Mouse (Mus musculus) liver, embryonic 16.5 days (tissue): ENCODE results near the gene Pla2g4b. TPM values are rescaled to one million over a fixed set of nuclear protein-coding genes. Genes with fewer than 3 reads are reported as not detected.

ENCODE experiments used
- ATAC-seq: fragments of 200-750 bp; cut with Nextera tagmentation; 2 replicates; pipeline ENCODE4 v1.8.0; 2017; ENCODE audit warnings: low read depth, mild to moderate bottlenecking, moderate number of reproducible peaks, moderate library complexity
- H3K27ac ChIP-seq: fragments of 300-500 bp; sonication (generic); 2 replicates; pipeline ENCODE4 v1.5.1; 2014; ENCODE audit warnings: mild to moderate bottlenecking, low read length
- H3K27me3 ChIP-seq: fragments of 300-500 bp; sonication (generic); 2 replicates; pipeline ENCODE4 v1.6.1; 2014; ENCODE audit warnings: low read depth, low read length, mixed read lengths; ENCODE audit not compliant: control insufficient read depth, insufficient read depth
- H3K36me3 ChIP-seq: fragments of 300-500 bp; sonication (generic); 2 replicates; pipeline ENCODE4 v1.6.1; 2014; ENCODE audit warnings: mild to moderate bottlenecking; ENCODE audit not compliant: control insufficient read depth, insufficient read depth
- H3K4me1 ChIP-seq: fragments of 300-500 bp; sonication (generic); 2 replicates; pipeline ENCODE4 v1.6.1; 2014; ENCODE audit warnings: low read depth, low read length, mixed read lengths; ENCODE audit not compliant: control insufficient read depth
- H3K4me2 ChIP-seq: fragments of 300-500 bp; sonication (generic); 2 replicates; pipeline ENCODE4 v1.6.1; 2014; ENCODE audit warnings: low read depth, low read length, mixed read lengths
- H3K4me3 ChIP-seq: fragments of 300-500 bp; sonication (generic); 2 replicates; pipeline ENCODE4 v1.5.1; 2014; ENCODE audit warnings: low read depth, mild to moderate bottlenecking, low read length
- H3K9ac ChIP-seq: fragments of 300-500 bp; sonication (generic); 2 replicates; pipeline ENCODE4 v1.6.1; 2014; ENCODE audit warnings: low read depth, low read length
- H3K9me3 ChIP-seq: fragments of 300-500 bp; sonication (generic); replicated peaks from 2 replicates; pipeline ENCODE4 v1.6.1; 2016; ENCODE audit warnings: low read length; ENCODE audit not compliant: control insufficient read depth
- WGBS: fragments of 180-500 bp; shearing (Covaris S2); extraction: QIAGEN DNeasy Blood & Tissue Kit; methylation state at CpG from one replicate; pipeline ENCODE4 v1.1.7; 2014; ENCODE audit not compliant: insufficient replicate concordance; 5-methylcytosine and 5-hydroxymethylcytosine counted together
- polyA plus RNA-seq: library from polyadenylated mRNA; unstranded; fragments of >200 nt; fragmentation: Nextera tagmentation; extraction: Ambion mirVana; gene quantifications from 2 replicates; pipeline ENCODE4 v1.2.1, GENCODE M21; 2015

The Pla2g4b gene
- polyA plus RNA-seq, 1 experiment from 2014 or later: 0.13 TPM

DNA sequence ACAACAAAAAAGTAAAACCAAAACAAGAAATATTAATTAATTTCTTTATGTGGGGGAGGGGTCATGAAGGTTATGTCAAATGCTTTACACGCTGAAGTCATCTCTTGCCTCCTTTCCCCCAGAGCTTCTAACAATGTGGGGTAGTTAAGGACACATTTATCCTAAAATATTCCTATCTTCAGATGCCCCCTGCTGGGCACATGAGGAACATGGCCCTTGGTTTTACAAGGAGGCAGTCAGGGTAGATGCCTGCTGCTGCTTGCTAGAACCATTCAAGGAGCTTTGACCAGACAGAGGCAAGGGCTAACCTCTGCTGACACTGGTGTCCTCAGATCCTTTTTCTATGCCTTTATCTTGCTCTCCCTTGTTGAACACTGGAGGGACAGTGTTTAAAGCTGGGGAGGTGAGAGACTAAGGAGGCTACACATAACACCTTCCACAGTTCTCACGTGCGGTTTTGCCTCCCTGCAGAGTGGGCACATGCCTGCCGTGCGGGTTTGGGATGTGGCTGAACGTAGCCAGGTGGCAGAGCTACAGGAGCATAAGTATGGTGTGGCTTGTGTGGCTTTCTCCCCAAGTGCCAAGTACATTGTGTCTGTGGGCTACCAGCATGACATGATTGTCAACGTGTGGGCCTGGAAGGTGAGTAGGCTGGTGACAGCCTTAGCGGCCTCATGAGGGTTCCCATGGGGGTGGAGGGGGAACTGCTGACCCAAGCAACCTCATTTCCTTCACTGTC, 21.6 kb upstream of the Pla2g4b start:
- 73% methylated on average over 8 of the region's 8 CpGs for WGBS
- peaks cover 4% of the 10 kb centered on the region; the same call in 1 of the 2 replicates for H3K4me1 ChIP-seq
- H3K27me3 ChIP-seq: no peaks in the 10 kb centered on the region
- no peak overlapping the region for H3K4me3 ChIP-seq
- no peak overlapping the region for H3K27ac ChIP-seq
- H3K4me2 ChIP-seq: no peak overlapping the region
- no peaks in the 10 kb centered on the region for H3K9me3 ChIP-seq
- no peak for ATAC-seq
- no peak overlapping the region for H3K9ac ChIP-seq
- no peaks in the 10 kb centered on the region for H3K36me3 ChIP-seq

- Histone ChIP-seq H3K9me3 (no peaks in the 10 kb centered on the region), H3K9ac (no peak overlapping the region), H3K27ac (no peak overlapping the region), H3K4me2 (no peak overlapping the region), H3K4me1 (peaks cover 4% of the 10 kb centered on the region; the same call in 1 of the 2 replicates), H3K36me3 (no peaks in the 10 kb centered on the region), H3K4me3 (no peak overlapping the region), H3K27me3 (no peaks in the 10 kb centered on the region)
- 56% methylated on average over 13 of the region's 13 CpGs for WGBS
- no peak for ATAC-seq
These were observed 20.3 kb upstream of the Pla2g4b start for GRCm38 (mm10) chr2:120012924-120013323.

DNA sequence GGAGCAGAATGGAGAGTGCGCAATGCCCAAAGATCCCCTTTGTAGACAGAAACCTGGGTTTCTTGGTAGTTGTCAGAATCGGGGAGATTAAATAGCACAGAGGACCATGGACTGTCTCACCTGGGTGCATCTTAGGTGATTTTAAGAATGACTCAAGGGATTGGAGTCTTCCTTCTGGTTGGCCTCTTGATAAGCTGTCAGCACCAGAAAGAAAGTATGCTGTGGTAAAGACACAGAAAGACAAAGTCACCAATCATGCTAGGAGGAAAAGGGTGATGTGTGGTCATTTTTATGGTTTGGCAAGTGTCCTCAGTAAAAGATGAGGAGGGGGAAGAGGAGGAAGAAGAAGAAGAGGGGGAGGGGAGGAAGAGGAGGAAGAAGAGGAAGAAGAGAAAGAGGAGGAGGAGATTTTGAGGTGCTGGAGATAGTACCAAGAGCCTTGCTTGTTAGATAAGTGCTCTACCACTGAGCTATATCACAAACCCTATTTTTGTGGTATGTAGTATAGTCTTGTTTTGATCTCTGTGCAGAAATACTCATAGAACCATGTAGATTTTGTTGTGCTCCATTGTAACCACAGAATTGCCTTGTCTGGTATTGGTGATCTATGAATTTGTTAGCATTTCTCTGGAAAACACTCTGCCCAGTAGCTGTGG, 19.3 kb upstream of the Pla2g4b start:
- Histone ChIP-seq H3K4me1 (peaks cover 4% of the 10 kb centered on the region; the same call in 1 of the 2 replicates), H3K9me3 (no peaks in the 10 kb centered on the region), H3K4me3 (no peak overlapping the region), H3K27ac (no peak overlapping the region), H3K27me3 (no peaks in the 10 kb centered on the region), H3K9ac (no peak overlapping the region), H3K4me2 (no peak overlapping the region), H3K36me3 (no peaks in the 10 kb centered on the region)
- WGBS: 87% methylated on average over 2 of the region's 2 CpGs
- ATAC-seq: no peak

- Histone ChIP-seq H3K4me1 (peaks cover 4% of the 10 kb centered on the region; the same call in 1 of the 2 replicates), H3K27ac (no peak overlapping the region)
These were observed 17.3 kb upstream of the Pla2g4b start for GRCm38 (mm10) chr2:120015882-120016281.

DNA sequence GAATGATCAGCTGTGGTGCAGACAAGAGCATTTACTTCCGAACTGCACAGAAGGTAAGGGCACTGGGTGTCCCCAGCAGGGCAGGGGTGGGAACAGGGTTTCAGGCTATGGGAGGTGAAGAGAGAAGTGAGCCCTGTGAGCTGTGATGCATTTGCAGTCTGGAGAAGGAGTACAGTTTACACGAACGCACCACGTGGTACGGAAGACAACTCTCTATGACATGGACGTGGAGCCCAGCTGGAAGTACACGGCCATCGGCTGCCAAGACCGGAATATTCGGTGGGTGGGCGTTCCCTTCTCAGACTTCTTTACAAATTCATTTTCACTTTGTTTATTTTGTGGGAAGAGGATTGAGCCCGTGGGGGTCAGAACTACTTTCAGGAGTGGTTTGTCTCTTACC, 15.6 kb upstream of the Pla2g4b start:
- ATAC-seq: no peak
- H3K4me2 ChIP-seq: no peak overlapping the region
- no peak overlapping the region for H3K4me3 ChIP-seq
- H3K9me3 ChIP-seq: no peaks in the 10 kb centered on the region
- 85% methylated on average over 12 of the region's 12 CpGs for WGBS
- no peaks in the 10 kb centered on the region for H3K36me3 ChIP-seq
- H3K27me3 ChIP-seq: no peaks in the 10 kb centered on the region
- no peak overlapping the region for H3K27ac ChIP-seq
- no peak overlapping the region for H3K9ac ChIP-seq
- peaks cover 4% of the 10 kb centered on the region; the same call in 1 of the 2 replicates for H3K4me1 ChIP-seq

More at GRCm38 (mm10) chr2:120015882-120016281, 17.3 kb upstream of the Pla2g4b start:
- H3K4me3 ChIP-seq: no peak overlapping the region
- H3K9me3 ChIP-seq: no peaks in the 10 kb centered on the region
- 0 out of 2 replicates have a peak, but pooled peaks have one; percentile 35 for ATAC-seq
- WGBS: 36% methylated on average over 4 of the region's 4 CpGs
- no peaks in the 10 kb centered on the region for H3K36me3 ChIP-seq
- no peak overlapping the region for H3K4me2 ChIP-seq
- no peak overlapping the region for H3K9ac ChIP-seq
- no peaks in the 10 kb centered on the region for H3K27me3 ChIP-seq

DNA sequence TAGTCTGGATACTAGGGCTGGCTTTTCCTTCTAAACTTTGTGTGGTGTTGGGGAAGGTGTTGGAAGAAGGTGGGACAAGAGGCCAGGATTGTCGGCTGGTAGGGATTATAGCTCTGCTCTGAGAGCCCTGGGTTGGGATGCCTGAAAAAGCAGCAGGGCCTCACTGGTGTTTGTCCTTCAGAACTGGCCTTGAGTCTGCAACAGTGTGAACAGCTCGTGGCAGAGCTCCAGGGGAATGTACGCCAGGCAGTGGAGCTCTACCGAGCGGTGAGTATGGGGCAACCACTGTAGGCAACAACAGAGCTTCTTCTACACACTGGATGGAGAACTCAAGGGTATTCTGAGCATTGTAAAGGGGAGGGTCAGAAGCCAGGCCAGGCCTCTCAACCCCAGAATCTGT, 8.9 kb upstream of the Pla2g4b start:
- Histone ChIP-seq H3K9ac (no peak overlapping the region), H3K27me3 (no peaks in the 10 kb centered on the region), H3K4me2 (no peak overlapping the region), H3K36me3 (no peaks in the 10 kb centered on the region), H3K27ac (no peak overlapping the region), H3K4me1 (peaks cover 14% of the 10 kb centered on the region), H3K9me3 (no peaks in the 10 kb centered on the region), H3K4me3 (no peak overlapping the region)
- WGBS: 69% methylated on average over 5 of the region's 5 CpGs
- no peak for ATAC-seq

GRCm38 (mm10) chr2:120026984-120027949, 6.0 kb upstream of the Pla2g4b start, which contains the start of the genes Jmjd7 and Gm28042:
Gene Jmjd7 (plus strand): TSS chr2:120027483.
Gene Gm28042 (plus strand): TSS chr2:120027493.
- Histone ChIP-seq H3K4me2 (peak within 1 kb of the TSS; percentile 97), H3K27ac (peak within 1 kb of the TSS; percentile 86), H3K9me3 (no peaks in the 10 kb centered on the region), H3K4me1 (peaks cover 19% of the 10 kb centered on the region), H3K4me3 (peak within 1 kb of the TSS; percentile 80), H3K27me3 (no peaks in the 10 kb centered on the region), H3K9ac (peak within 1 kb of the TSS; percentile 86), H3K36me3 (no peaks in the 10 kb centered on the region; the same call in 1 of the 2 replicates)
- 5% methylated on average over 50 of the region's 50 CpGs for WGBS
- peak; percentile 94 for ATAC-seq

DNA sequence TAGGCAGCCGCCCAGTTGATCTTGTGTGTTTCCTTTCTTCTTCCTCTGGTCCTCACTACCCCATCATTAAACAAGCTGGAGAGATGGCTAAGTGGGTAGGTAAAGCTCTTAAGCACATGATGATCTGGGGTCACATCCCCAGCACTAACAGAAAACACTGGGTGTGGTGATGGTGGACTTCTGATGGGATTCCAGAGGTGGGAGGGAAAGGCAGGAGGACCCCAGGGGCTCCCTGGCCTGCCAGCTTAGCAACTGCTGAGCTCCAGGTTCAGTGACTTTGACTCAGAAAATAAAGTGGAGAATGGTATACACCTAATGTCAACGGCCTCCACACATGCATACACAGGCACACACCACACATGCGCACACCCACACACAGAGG, 5.3 kb upstream of the Pla2g4b start:
- no peaks in the 10 kb centered on the region for H3K9me3 ChIP-seq
- no peaks in the 10 kb centered on the region; the same call in 1 of the 2 replicates for H3K36me3 ChIP-seq
- 49% methylated on average over 3 of the region's 3 CpGs for WGBS
- H3K4me3 ChIP-seq: peak overlapping the region; percentile 80
- H3K4me1 ChIP-seq: peaks cover 19% of the 10 kb centered on the region
- H3K27me3 ChIP-seq: no peaks in the 10 kb centered on the region
- peak overlapping the region; percentile 86 for H3K27ac ChIP-seq
- peak overlapping the region; percentile 86 for H3K9ac ChIP-seq
- no peak for ATAC-seq
- peak overlapping the region; percentile 97 for H3K4me2 ChIP-seq
